Mouse (Mus musculus): ENCODE measurements around the gene Hdac5. TPM values are rescaled to one million over a fixed set of nuclear protein-coding genes. Genes with fewer than 3 reads are reported as not detected.

The Hdac5 gene
- polyA plus RNA-seq, 1 experiment from 2014 or later, result 54.5 TPM

GRCm38 (mm10) chr11:102147213-102147989 lies 82.6 kb downstream of the Hdac5 start:
- 12% methylated on average over 34 of the region's 34 CpGs for WGBS
- H3K27me3 ChIP-seq (ENCODE audit: control insufficient read depth, insufficient read depth, low read length), result peaks cover 54% of the 10 kb centered on the region
- no peak for ATAC-seq (ENCODE audit: insufficient number of reproducible peaks, insufficient read depth, low FRiP score, low read depth)
- peak overlapping the region; percentile 71 for H3K4me2 ChIP-seq (ENCODE audit: low read length)
- no peak overlapping the region for H3K27ac ChIP-seq (replicated peaks in 1 of 2; ENCODE audit: control insufficient read depth in 1 of 2, insufficient read depth in 1 of 2, low read depth in 2 of 2, low read length in 2 of 2)
- peak overlapping the region; percentile 1 to 41; a peak in 3 of 4 replicates for H3K4me3 ChIP-seq (ENCODE audit: control insufficient read depth in 1 of 2, insufficient read depth in 1 of 2, low read depth in 1 of 2, low read length in 2 of 2)
- H3K36me3 ChIP-seq (ENCODE audit: control insufficient read depth, insufficient read depth, low read length), result peaks cover 3% of the 10 kb centered on the region; the same call in 1 of the 2 replicates
- no peak overlapping the region for H3K9ac ChIP-seq (ENCODE audit: low read length)
- H3K4me1 ChIP-seq (ENCODE audit: control insufficient read depth in 2 of 2, insufficient read depth in 2 of 2, low read length in 2 of 2), result peaks cover 8 to 24% of the 10 kb centered on the region in 2 experiments; a peak in 3 of 4 replicates
- no peaks in the 10 kb centered on the region for H3K9me3 ChIP-seq (ENCODE audit: control insufficient read depth, low read length)

- Histone ChIP-seq H3K27me3 (ENCODE audit: control insufficient read depth, insufficient read depth, low read length) (peaks cover 54% of the 10 kb centered on the region), H3K36me3 (ENCODE audit: control insufficient read depth, insufficient read depth, low read length) (no peaks in the 10 kb centered on the region), H3K9ac (ENCODE audit: low read length) (no peak overlapping the region), H3K27ac (replicated peaks in 1 of 2; ENCODE audit: control insufficient read depth in 1 of 2, insufficient read depth in 1 of 2, low read depth in 2 of 2, low read length in 2 of 2) (no peak overlapping the region), H3K4me3 (ENCODE audit: control insufficient read depth in 1 of 2, insufficient read depth in 1 of 2, low read depth in 1 of 2, low read length in 2 of 2) (peak overlapping the region in 1 of 2 experiments; percentile 41; a peak in 1 of 4 replicates), H3K9me3 (ENCODE audit: control insufficient read depth, low read length) (no peaks in the 10 kb centered on the region), H3K4me1 (ENCODE audit: control insufficient read depth in 2 of 2, insufficient read depth in 2 of 2, low read length in 2 of 2) (peaks cover 8 to 24% of the 10 kb centered on the region in 2 experiments; a peak in 3 of 4 replicates), H3K4me2 (ENCODE audit: low read length) (peak overlapping the region; percentile 71)
- no peak for ATAC-seq (ENCODE audit: insufficient number of reproducible peaks, insufficient read depth, low FRiP score, low read depth)
- 10% methylated on average over 17 of the region's 17 CpGs for WGBS
Measured at GRCm38 (mm10) chr11:102146531-102146930, 83.4 kb downstream of the Hdac5 start.

GRCm38 (mm10) chr11:102146005-102146404 lies 84.0 kb downstream of the Hdac5 start:
- Histone ChIP-seq H3K4me1 (ENCODE audit: control insufficient read depth in 2 of 2, insufficient read depth in 2 of 2, low read length in 2 of 2) (peaks cover 8 to 24% of the 10 kb centered on the region in 2 experiments; a peak in 3 of 4 replicates), H3K27ac (replicated peaks in 1 of 2; ENCODE audit: control insufficient read depth in 1 of 2, insufficient read depth in 1 of 2, low read depth in 2 of 2, low read length in 2 of 2) (no peak overlapping the region), H3K4me2 (ENCODE audit: low read length) (peak overlapping the region; percentile 71), H3K4me3 (ENCODE audit: control insufficient read depth in 1 of 2, insufficient read depth in 1 of 2, low read depth in 1 of 2, low read length in 2 of 2) (peak overlapping the region; percentile 38 to 41), H3K27me3 (ENCODE audit: control insufficient read depth, insufficient read depth, low read length) (peaks cover 54% of the 10 kb centered on the region), H3K9me3 (ENCODE audit: control insufficient read depth, low read length) (no peaks in the 10 kb centered on the region), H3K9ac (ENCODE audit: low read length) (peak overlapping the region; percentile 58), H3K36me3 (ENCODE audit: control insufficient read depth, insufficient read depth, low read length) (no peaks in the 10 kb centered on the region)
- 4% methylated on average over 16 of the region's 16 CpGs for WGBS
- no peak for ATAC-seq (ENCODE audit: insufficient number of reproducible peaks, insufficient read depth, low FRiP score, low read depth)

- Histone ChIP-seq H3K9ac (ENCODE audit: low read length) (peak within 1 kb of the TSS; percentile 58), H3K9me3 (ENCODE audit: control insufficient read depth, low read length) (no peaks in the 10 kb centered on the region), H3K4me3 (ENCODE audit: control insufficient read depth in 1 of 2, insufficient read depth in 1 of 2, low read depth in 1 of 2, low read length in 2 of 2) (peak within 1 kb of the TSS; percentile 38 to 41), H3K4me1 (ENCODE audit: control insufficient read depth in 2 of 2, insufficient read depth in 2 of 2, low read length in 2 of 2) (peaks cover 8 to 24% of the 10 kb centered on the region in 2 experiments; a peak in 3 of 4 replicates), H3K27me3 (ENCODE audit: control insufficient read depth, insufficient read depth, low read length) (peaks cover 54% of the 10 kb centered on the region), H3K4me2 (ENCODE audit: low read length) (peak within 1 kb of the TSS; percentile 71), H3K36me3 (ENCODE audit: control insufficient read depth, insufficient read depth, low read length) (no peaks in the 10 kb centered on the region), H3K27ac (replicated peaks in 1 of 2; ENCODE audit: control insufficient read depth in 1 of 2, insufficient read depth in 1 of 2, low read depth in 2 of 2, low read length in 2 of 2) (no peak within 1 kb of the TSS)
- WGBS, result 1% methylated on average over 50 of the region's 50 CpGs
- no peak for ATAC-seq (ENCODE audit: insufficient number of reproducible peaks, insufficient read depth, low FRiP score, low read depth)
Measured at GRCm38 (mm10) chr11:102145471-102146001, 84.4 kb downstream of the Hdac5 start, which contains the start of gene Nags. Gene Nags (plus strand): TSS chr11:102145513.

GRCm38 (mm10) chr11:102144957-102145470 lies 85.0 kb downstream of the Hdac5 start:
- Histone ChIP-seq H3K27ac (replicated peaks in 1 of 2; ENCODE audit: control insufficient read depth in 1 of 2, insufficient read depth in 1 of 2, low read depth in 2 of 2, low read length in 2 of 2) (no peak overlapping the region), H3K9me3 (ENCODE audit: control insufficient read depth, low read length) (no peaks in the 10 kb centered on the region), H3K9ac (ENCODE audit: low read length) (peak overlapping the region; percentile 58), H3K4me1 (ENCODE audit: control insufficient read depth in 2 of 2, insufficient read depth in 2 of 2, low read length in 2 of 2) (peaks cover 8 to 24% of the 10 kb centered on the region in 2 experiments; a peak in 3 of 4 replicates), H3K27me3 (ENCODE audit: control insufficient read depth, insufficient read depth, low read length) (peaks cover 54% of the 10 kb centered on the region), H3K4me3 (ENCODE audit: control insufficient read depth in 1 of 2, insufficient read depth in 1 of 2, low read depth in 1 of 2, low read length in 2 of 2) (peak overlapping the region; percentile 38 to 41), H3K36me3 (ENCODE audit: control insufficient read depth, insufficient read depth, low read length) (no peaks in the 10 kb centered on the region), H3K4me2 (ENCODE audit: low read length) (peak overlapping the region; percentile 71)
- WGBS, result 24% methylated on average over 13 of the region's 13 CpGs
- no peak for ATAC-seq (ENCODE audit: insufficient number of reproducible peaks, insufficient read depth, low FRiP score, low read depth)

Small RNA genes within 50 kb of the gene (microRNA-seq; reads per million reads assigned to microRNA genes)
- gene Mir8101, result 0.84 reads per million

Other genes starting within 250 kb of the Hdac5 start
- not detected in 2 replicates for gene Cfap97d1, start 245.9 kb downstream of the Hdac5 start, polyA plus RNA-seq (2014; fragmentation: Nextera tagmentation; extraction: Ambion mirVana)
- gene Dusp3, start 243.2 kb downstream of the Hdac5 start, polyA plus RNA-seq (2014; fragmentation: Nextera tagmentation; extraction: Ambion mirVana), result 56.4 and 58.9 TPM in 2 replicates
- 2.9 and 3.3 TPM in 2 replicates for gene Mpp3, start 201.7 kb downstream of the Hdac5 start, polyA plus RNA-seq (2014; fragmentation: Nextera tagmentation; extraction: Ambion mirVana)
- 4.2 and 4.8 TPM in 2 replicates for gene Cd300lg, start 188.7 kb downstream of the Hdac5 start, polyA plus RNA-seq (2014; fragmentation: Nextera tagmentation; extraction: Ambion mirVana)
- 6.0 and 6.8 TPM in 2 replicates for gene Mpp2, start 141.7 kb downstream of the Hdac5 start, polyA plus RNA-seq (2014; fragmentation: Nextera tagmentation; extraction: Ambion mirVana)
- not detected in 2 replicates for gene Ppy, start 128.8 kb downstream of the Hdac5 start, polyA plus RNA-seq (2014; fragmentation: Nextera tagmentation; extraction: Ambion mirVana)
- not detected in 2 replicates for gene Pyy, start 122.3 kb downstream of the Hdac5 start, polyA plus RNA-seq (2014; fragmentation: Nextera tagmentation; extraction: Ambion mirVana)
- gene Nags, start 84.7 kb downstream of the Hdac5 start, polyA plus RNA-seq (2014; fragmentation: Nextera tagmentation; extraction: Ambion mirVana), result not detected in 2 replicates
- 28.2 and 34.1 TPM in 2 replicates for gene Tmem101, start 73.8 kb downstream of the Hdac5 start, polyA plus RNA-seq (2014; fragmentation: Nextera tagmentation; extraction: Ambion mirVana)
- 60.3 and 62.1 TPM in 2 replicates for gene Lsm12, start 44.9 kb downstream of the Hdac5 start, polyA plus RNA-seq (2014; fragmentation: Nextera tagmentation; extraction: Ambion mirVana)
- gene G6pc3, start 40.5 kb downstream of the Hdac5 start, polyA plus RNA-seq (2014; fragmentation: Nextera tagmentation; extraction: Ambion mirVana), result 24.8 and 27.8 TPM in 2 replicates
- gene BC030867, start 18.7 kb upstream of the Hdac5 start, polyA plus RNA-seq (2014; fragmentation: Nextera tagmentation; extraction: Ambion mirVana), result 8.7 and 10.3 TPM in 2 replicates
- gene Asb16, start 38.6 kb upstream of the Hdac5 start, polyA plus RNA-seq (2014; fragmentation: Nextera tagmentation; extraction: Ambion mirVana), result 0.09 and 0.11 TPM in 2 replicates
- gene Tmub2, start 54.8 kb upstream of the Hdac5 start, polyA plus RNA-seq (2014; fragmentation: Nextera tagmentation; extraction: Ambion mirVana), result 39.1 and 46.5 TPM in 2 replicates
- 7.0 and 10.6 TPM in 2 replicates for gene Atxn7l3, start 66.5 kb upstream of the Hdac5 start, polyA plus RNA-seq (2014; fragmentation: Nextera tagmentation; extraction: Ambion mirVana)
- gene Ubtf, start 89.6 kb upstream of the Hdac5 start, polyA plus RNA-seq (2014; fragmentation: Nextera tagmentation; extraction: Ambion mirVana), result 50.2 and 53.6 TPM in 2 replicates
- 5.6 and 11.8 TPM in 2 replicates for gene Slc4a1, start 136.0 kb upstream of the Hdac5 start, polyA plus RNA-seq (2014; fragmentation: Nextera tagmentation; extraction: Ambion mirVana)
- gene Rundc3a, start 163.2 kb upstream of the Hdac5 start, polyA plus RNA-seq (2014; fragmentation: Nextera tagmentation; extraction: Ambion mirVana), result 0.81 and 1.2 TPM in 2 replicates
- gene Slc25a39, start 177.8 kb upstream of the Hdac5 start, polyA plus RNA-seq (2014; fragmentation: Nextera tagmentation; extraction: Ambion mirVana), result 266 and 295 TPM in 2 replicates
- 182 and 190 TPM in 2 replicates for gene Grn, start 200.1 kb upstream of the Hdac5 start, polyA plus RNA-seq (2014; fragmentation: Nextera tagmentation; extraction: Ambion mirVana)
- gene Fam171a2, start 217.5 kb upstream of the Hdac5 start, polyA plus RNA-seq (2014; fragmentation: Nextera tagmentation; extraction: Ambion mirVana), result 4.6 and 7.9 TPM in 2 replicates
- gene Itga2b, start 240.0 kb upstream of the Hdac5 start, polyA plus RNA-seq (2014; fragmentation: Nextera tagmentation; extraction: Ambion mirVana), result 6.7 and 6.8 TPM in 2 replicates